Mouse (Mus musculus): ENCODE data around the gene Zcwpw1. TPM values are rescaled to one million over a fixed set of nuclear protein-coding genes. Genes with fewer than 3 reads are reported as not detected.

The Zcwpw1 gene
- polyA plus RNA-seq, 1 experiment from 2014 or later = 3.8 TPM

DNA sequence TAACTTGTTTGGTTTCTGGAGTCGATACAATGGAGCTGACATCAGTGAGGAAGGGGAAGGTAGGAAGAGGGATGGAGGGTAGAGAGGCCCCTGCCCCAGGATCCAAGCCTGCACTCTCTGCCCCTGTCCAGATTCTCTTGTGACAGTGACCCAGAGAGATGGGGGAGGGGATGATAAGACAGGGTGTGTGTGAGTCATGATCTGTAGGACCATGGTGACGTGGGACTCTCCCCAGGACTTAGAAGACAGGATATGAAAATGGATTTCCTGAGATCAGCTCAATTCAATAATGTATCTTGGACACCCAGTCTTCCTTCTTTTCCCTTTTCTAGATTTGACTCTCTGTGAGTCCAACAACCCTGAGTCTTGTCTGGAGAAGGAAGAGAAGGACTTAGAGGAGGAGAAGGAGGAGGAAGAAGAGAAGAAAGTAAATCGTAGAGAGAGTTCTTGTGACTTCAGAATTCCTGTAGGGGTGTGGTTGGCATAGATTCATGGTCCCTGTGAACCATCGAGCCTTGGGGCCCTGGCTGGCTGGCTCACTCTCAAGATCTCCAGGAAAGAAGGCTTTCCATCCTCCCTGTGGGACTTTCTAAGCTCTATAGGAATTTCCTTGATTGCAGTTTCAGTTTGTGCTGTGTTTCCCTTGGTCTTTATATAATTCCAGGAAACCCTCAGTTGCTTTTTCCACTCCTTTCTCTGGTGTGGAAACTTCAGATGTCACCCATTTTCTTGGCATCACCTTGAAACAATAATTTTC, 30.0 kb downstream of the Zcwpw1 start:
- H3K4me1 ChIP-seq (ENCODE audit: control insufficient read depth, low read depth, low read length) = no peaks in the 10 kb centered on the region
- H3K27me3 ChIP-seq (ENCODE audit: control insufficient read depth, insufficient read depth, low read depth, low read length) = no peaks in the 10 kb centered on the region
- H3K9ac ChIP-seq (ENCODE audit: low read depth, low read length) = no peak overlapping the region
- 43% methylated on average over 4 of the region's 4 CpGs for WGBS (ENCODE audit: insufficient replicate concordance)
- no peak overlapping the region for H3K4me3 ChIP-seq (ENCODE audit: low read depth, low read length)
- ATAC-seq (ENCODE audit: low read depth) = peak; percentile 43; the same call in 1 of the 2 replicates
- H3K4me2 ChIP-seq (ENCODE audit: low read depth, low read length) = no peak overlapping the region
- H3K9me3 ChIP-seq (replicated peaks; ENCODE audit: control insufficient read depth, low read length) = no peaks in the 10 kb centered on the region
- H3K27ac ChIP-seq (ENCODE audit: low read length) = no peak overlapping the region
- no peaks in the 10 kb centered on the region for H3K36me3 ChIP-seq (ENCODE audit: control insufficient read depth, insufficient read depth)

DNA sequence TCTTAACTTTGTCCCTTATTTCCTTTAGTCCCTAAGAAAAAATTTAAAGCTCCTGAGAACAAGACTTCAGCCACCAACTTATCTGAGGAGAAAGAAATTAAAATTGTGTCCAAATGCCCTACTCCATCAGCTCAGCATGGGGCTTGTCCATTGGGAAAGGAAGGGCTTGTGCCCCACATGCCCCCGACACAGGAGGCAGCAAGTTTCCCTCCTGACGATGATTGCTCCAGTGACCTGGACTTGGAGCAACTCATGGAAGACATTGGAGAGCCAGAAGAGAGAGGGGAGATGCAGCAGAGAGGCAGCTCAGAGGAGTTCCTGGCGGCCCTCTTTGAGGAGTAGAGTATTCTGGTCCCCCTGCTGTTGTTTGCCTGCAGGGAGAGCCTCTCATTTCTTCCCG, 34.5 kb downstream of the Zcwpw1 start:
- no peak for ATAC-seq (ENCODE audit: low read depth)
- 60% methylated on average over 4 of the region's 4 CpGs for WGBS (ENCODE audit: insufficient replicate concordance)
- H3K27ac ChIP-seq (ENCODE audit: low read length) = no peak overlapping the region

DNA sequence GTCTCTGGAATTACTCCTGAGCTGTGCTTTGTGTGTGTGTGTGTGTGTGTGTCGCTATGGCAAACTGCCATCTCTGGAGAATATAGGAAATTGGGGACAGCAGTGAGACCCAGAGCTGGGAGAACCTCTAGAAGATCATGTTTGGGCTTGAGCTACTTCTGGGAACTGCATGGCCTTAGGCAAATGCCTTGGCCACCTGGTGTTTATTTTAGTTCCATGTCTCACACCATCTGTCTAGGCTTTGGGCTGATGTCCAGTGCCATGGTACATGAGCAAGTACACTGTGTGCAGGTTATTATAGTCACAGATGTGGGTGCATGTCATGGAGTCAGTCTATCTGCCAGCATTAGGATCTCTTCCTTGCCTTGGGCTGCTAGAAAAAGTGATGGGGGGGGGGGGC, 35.0 kb downstream of the Zcwpw1 start:
- no peak overlapping the region for H3K4me3 ChIP-seq (ENCODE audit: low read depth, low read length)
- no peaks in the 10 kb centered on the region for H3K27me3 ChIP-seq (ENCODE audit: control insufficient read depth, insufficient read depth, low read depth, low read length)
- no peak overlapping the region for H3K27ac ChIP-seq (ENCODE audit: low read length)
- H3K36me3 ChIP-seq (ENCODE audit: control insufficient read depth, insufficient read depth) = no peaks in the 10 kb centered on the region
- ATAC-seq (ENCODE audit: low read depth) = no peak
- H3K9me3 ChIP-seq (replicated peaks; ENCODE audit: control insufficient read depth, low read length) = no peaks in the 10 kb centered on the region
- no peaks in the 10 kb centered on the region; the same call in none of the 2 replicates for H3K4me1 ChIP-seq (ENCODE audit: control insufficient read depth, low read depth, low read length)
- no peak overlapping the region for H3K4me2 ChIP-seq (ENCODE audit: low read depth, low read length)
- no peak overlapping the region for H3K9ac ChIP-seq (ENCODE audit: low read depth, low read length)
- 33% methylated on average over 1 of the region's 1 CpGs for WGBS (ENCODE audit: insufficient replicate concordance)

More for the DNA sequence above, 34.5 kb downstream of the Zcwpw1 start:
- H3K36me3 ChIP-seq (ENCODE audit: control insufficient read depth, insufficient read depth) = no peaks in the 10 kb centered on the region
- H3K27me3 ChIP-seq (ENCODE audit: control insufficient read depth, insufficient read depth, low read depth, low read length) = no peaks in the 10 kb centered on the region
- no peaks in the 10 kb centered on the region for H3K9me3 ChIP-seq (replicated peaks; ENCODE audit: control insufficient read depth, low read length)
- no peak overlapping the region for H3K4me3 ChIP-seq (ENCODE audit: low read depth, low read length)
- H3K4me1 ChIP-seq (ENCODE audit: control insufficient read depth, low read depth, low read length) = no peaks in the 10 kb centered on the region; the same call in none of the 2 replicates
- no peak overlapping the region for H3K9ac ChIP-seq (ENCODE audit: low read depth, low read length)
- H3K4me2 ChIP-seq (ENCODE audit: low read depth, low read length) = no peak overlapping the region

DNA sequence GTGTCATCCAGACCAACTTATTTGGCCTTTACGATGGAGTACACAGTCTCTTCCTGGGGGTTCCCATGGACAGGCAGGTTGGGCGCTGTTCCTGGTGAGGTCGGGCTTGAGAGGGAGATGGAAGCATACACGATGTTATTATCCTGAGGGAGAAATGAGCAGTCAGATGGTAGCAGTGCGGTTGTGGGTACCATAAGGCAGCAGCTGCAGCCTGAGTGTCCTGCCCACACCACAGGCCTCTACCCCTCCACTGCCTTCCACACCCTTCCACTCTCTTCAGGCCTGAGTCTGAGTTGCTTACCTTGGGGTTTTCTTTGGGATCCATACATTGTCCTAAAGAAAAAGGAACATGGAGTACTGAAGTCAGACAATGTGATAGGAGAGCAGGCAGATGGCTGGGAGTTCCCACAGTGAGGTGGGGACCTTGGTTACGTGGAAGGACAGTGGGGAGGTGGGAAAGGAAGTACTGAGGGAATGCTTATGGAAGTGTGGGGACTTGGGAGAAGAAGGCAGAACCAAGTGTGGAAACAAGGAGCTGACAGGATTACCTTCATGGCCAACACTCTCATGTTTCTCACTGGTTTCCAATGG, 36.0 kb downstream of the Zcwpw1 start:
- Histone ChIP-seq H3K27ac (ENCODE audit: low read length) (no peak overlapping the region), H3K27me3 (ENCODE audit: control insufficient read depth, insufficient read depth, low read depth, low read length) (no peaks in the 10 kb centered on the region), H3K9ac (ENCODE audit: low read depth, low read length) (no peak overlapping the region), H3K9me3 (replicated peaks; ENCODE audit: control insufficient read depth, low read length) (no peaks in the 10 kb centered on the region), H3K4me1 (ENCODE audit: control insufficient read depth, low read depth, low read length) (no peaks in the 10 kb centered on the region; the same call in none of the 2 replicates), H3K4me3 (ENCODE audit: low read depth, low read length) (no peak overlapping the region), H3K36me3 (ENCODE audit: control insufficient read depth, insufficient read depth) (no peaks in the 10 kb centered on the region), H3K4me2 (ENCODE audit: low read depth, low read length) (no peak overlapping the region)
- WGBS (ENCODE audit: insufficient replicate concordance) = 56% methylated on average over 6 of the region's 6 CpGs
- no peak for ATAC-seq (ENCODE audit: low read depth)

DNA sequence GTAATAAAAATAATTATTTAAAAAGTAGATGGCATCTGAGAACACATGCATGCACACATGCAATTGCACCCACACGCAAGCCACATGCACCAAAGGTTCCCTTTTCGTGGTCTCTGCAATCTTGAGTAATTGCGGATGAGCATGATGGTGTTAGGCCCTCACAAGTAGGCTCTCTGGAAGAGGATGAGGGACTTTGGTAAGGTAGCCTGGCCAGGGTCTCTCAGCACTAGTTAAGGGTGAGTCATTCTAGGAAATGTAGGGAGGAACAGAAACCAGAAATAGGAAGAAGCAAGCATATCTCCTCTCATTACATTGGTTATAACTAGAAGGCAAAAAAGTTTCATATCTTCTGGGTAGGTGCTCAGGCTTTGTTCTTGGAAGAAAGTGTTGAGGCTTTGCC, 37.4 kb downstream of the Zcwpw1 start:
- Histone ChIP-seq H3K27me3 (ENCODE audit: control insufficient read depth, insufficient read depth, low read depth, low read length) (no peaks in the 10 kb centered on the region), H3K9ac (ENCODE audit: low read depth, low read length) (no peak overlapping the region), H3K4me3 (ENCODE audit: low read depth, low read length) (no peak overlapping the region), H3K36me3 (ENCODE audit: control insufficient read depth, insufficient read depth) (no peaks in the 10 kb centered on the region), H3K27ac (ENCODE audit: low read length) (no peak overlapping the region), H3K9me3 (replicated peaks; ENCODE audit: control insufficient read depth, low read length) (no peaks in the 10 kb centered on the region), H3K4me1 (ENCODE audit: control insufficient read depth, low read depth, low read length) (peaks cover 3% of the 10 kb centered on the region), H3K4me2 (ENCODE audit: low read depth, low read length) (no peak overlapping the region)
- WGBS (ENCODE audit: insufficient replicate concordance) = 58% methylated on average over 3 of the region's 3 CpGs
- ATAC-seq (ENCODE audit: low read depth) = no peak

DNA sequence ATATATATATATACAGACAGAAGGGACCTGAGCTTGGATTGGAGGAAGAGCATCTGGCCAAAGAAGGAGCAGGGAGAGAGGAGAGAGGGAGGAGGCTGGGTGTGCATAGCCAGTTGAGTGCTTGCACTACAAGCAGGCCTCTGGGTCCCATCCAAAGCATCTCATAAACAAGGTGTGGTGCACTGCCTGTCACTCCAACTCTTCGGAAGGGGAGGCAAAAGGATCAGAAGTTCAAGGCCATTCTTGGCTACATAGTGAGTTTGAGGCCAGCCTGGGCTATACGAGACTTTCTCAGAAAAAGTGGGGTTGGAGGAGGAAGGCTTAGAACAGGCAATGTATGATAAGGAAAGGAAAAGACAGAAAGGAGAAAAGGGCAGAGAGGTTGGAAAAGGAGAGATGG, 38.4 kb downstream of the Zcwpw1 start:
- no peak overlapping the region for H3K4me2 ChIP-seq (ENCODE audit: low read depth, low read length)
- H3K27me3 ChIP-seq (ENCODE audit: control insufficient read depth, insufficient read depth, low read depth, low read length) = no peaks in the 10 kb centered on the region
- 48% methylated on average over 2 of the region's 2 CpGs for WGBS (ENCODE audit: insufficient replicate concordance)
- peaks cover 3% of the 10 kb centered on the region for H3K4me1 ChIP-seq (ENCODE audit: control insufficient read depth, low read depth, low read length)
- no peaks in the 10 kb centered on the region for H3K9me3 ChIP-seq (replicated peaks; ENCODE audit: control insufficient read depth, low read length)
- H3K27ac ChIP-seq (ENCODE audit: low read length) = no peak overlapping the region
- no peak for ATAC-seq (ENCODE audit: low read depth)
- no peak overlapping the region for H3K9ac ChIP-seq (ENCODE audit: low read depth, low read length)
- no peaks in the 10 kb centered on the region for H3K36me3 ChIP-seq (ENCODE audit: control insufficient read depth, insufficient read depth)
- H3K4me3 ChIP-seq (ENCODE audit: low read depth, low read length) = no peak overlapping the region

DNA sequence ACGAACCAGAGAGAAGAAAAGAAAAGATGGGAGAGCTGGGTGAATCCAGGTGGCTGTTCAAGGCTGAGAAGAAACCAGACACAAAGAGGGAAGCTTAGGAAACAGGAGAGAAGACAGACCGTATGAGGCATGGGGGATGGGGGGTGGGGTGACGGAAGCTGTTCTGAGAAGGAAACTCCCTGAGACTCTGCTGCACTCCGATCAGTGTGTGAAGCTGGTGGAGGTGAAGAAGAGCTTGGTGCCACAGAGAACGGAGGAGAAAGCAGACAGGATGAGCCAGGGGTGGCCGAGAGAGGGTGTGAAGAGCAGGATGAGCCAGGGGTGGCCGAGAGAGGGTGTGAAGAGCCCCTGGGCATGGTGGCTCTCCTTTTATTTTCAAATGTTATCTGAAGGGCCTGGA, 38.8 kb downstream of the Zcwpw1 start:
- no peak overlapping the region for H3K27ac ChIP-seq (ENCODE audit: low read length)

DNA sequence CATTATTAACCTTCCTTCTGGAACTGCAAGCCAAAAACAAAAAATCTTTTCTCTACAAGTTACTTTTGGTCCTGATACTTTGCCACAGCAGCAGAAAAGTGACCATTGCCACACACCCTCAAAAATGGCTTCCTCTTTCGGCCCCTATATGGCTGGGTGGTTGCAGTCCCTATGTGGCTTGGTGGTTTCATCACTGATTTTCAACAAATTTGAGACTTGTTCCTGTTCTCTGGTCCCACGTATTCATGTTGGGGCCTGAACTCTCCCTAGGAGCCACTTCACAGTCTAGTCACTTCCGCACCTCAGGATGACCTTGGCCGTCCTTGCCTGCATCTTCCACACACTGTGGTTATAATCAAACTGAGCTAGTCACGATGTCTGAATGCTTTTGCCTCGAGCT, 41.1 kb downstream of the Zcwpw1 start:
- no peaks in the 10 kb centered on the region for H3K36me3 ChIP-seq (ENCODE audit: control insufficient read depth, insufficient read depth)
- H3K27ac ChIP-seq (ENCODE audit: low read length) = peak overlapping the region; percentile 43; the same call in 1 of the 2 replicates
- H3K4me1 ChIP-seq (ENCODE audit: control insufficient read depth, low read depth, low read length) = peaks cover 3% of the 10 kb centered on the region
- ATAC-seq (ENCODE audit: low read depth) = no peak
- no peaks in the 10 kb centered on the region for H3K27me3 ChIP-seq (ENCODE audit: control insufficient read depth, insufficient read depth, low read depth, low read length)
- H3K4me2 ChIP-seq (ENCODE audit: low read depth, low read length) = no peak overlapping the region
- WGBS (ENCODE audit: insufficient replicate concordance) = 52% methylated on average over 6 of the region's 6 CpGs
- H3K4me3 ChIP-seq (ENCODE audit: low read depth, low read length) = no peak overlapping the region
- no peaks in the 10 kb centered on the region for H3K9me3 ChIP-seq (replicated peaks; ENCODE audit: control insufficient read depth, low read length)
- H3K9ac ChIP-seq (ENCODE audit: low read depth, low read length) = no peak overlapping the region

More for the DNA sequence above, 38.8 kb downstream of the Zcwpw1 start:
- no peak overlapping the region for H3K9ac ChIP-seq (ENCODE audit: low read depth, low read length)
- H3K4me1 ChIP-seq (ENCODE audit: control insufficient read depth, low read depth, low read length) = peaks cover 3% of the 10 kb centered on the region
- no peak for ATAC-seq (ENCODE audit: low read depth)
- WGBS (ENCODE audit: insufficient replicate concordance) = 27% methylated on average over 7 of the region's 7 CpGs
- H3K9me3 ChIP-seq (replicated peaks; ENCODE audit: control insufficient read depth, low read length) = no peaks in the 10 kb centered on the region
- no peak overlapping the region for H3K4me2 ChIP-seq (ENCODE audit: low read depth, low read length)
- H3K36me3 ChIP-seq (ENCODE audit: control insufficient read depth, insufficient read depth) = no peaks in the 10 kb centered on the region
- no peak overlapping the region for H3K4me3 ChIP-seq (ENCODE audit: low read depth, low read length)
- H3K27me3 ChIP-seq (ENCODE audit: control insufficient read depth, insufficient read depth, low read depth, low read length) = no peaks in the 10 kb centered on the region

DNA sequence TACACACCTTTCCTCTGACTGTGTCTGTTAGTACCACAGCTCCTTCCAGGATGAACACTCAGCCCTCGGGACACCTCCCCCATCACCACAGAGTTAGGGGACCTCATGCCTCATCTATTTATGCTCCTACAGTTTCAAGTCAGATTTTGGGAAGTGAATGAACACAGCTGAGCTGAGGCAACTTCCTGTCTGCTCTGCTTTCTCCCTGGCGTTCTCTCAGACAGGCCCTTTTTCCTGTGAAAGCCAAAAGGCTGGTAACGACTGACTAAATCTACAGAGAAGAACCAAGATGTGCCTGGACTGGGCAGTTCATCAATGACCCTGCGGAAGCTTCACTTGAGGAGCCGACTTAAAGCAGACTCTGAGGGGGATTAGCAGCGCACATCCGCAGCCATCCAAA, 42.6 kb downstream of the Zcwpw1 start:
- Histone ChIP-seq H3K9ac (ENCODE audit: low read depth, low read length) (no peak overlapping the region), H3K4me2 (ENCODE audit: low read depth, low read length) (no peak overlapping the region), H3K27me3 (ENCODE audit: control insufficient read depth, insufficient read depth, low read depth, low read length) (no peaks in the 10 kb centered on the region), H3K4me1 (ENCODE audit: control insufficient read depth, low read depth, low read length) (peaks cover 3% of the 10 kb centered on the region), H3K27ac (ENCODE audit: low read length) (peak overlapping the region; percentile 33; the same call in 1 of the 2 replicates), H3K36me3 (ENCODE audit: control insufficient read depth, insufficient read depth) (no peaks in the 10 kb centered on the region), H3K4me3 (ENCODE audit: low read depth, low read length) (no peak overlapping the region), H3K9me3 (replicated peaks; ENCODE audit: control insufficient read depth, low read length) (no peaks in the 10 kb centered on the region)
- ATAC-seq (ENCODE audit: low read depth) = no peak
- WGBS (ENCODE audit: insufficient replicate concordance) = 43% methylated on average over 7 of the region's 7 CpGs

All from liver, embryonic 16.5 days (tissue).